Mouse (Mus musculus): ENCODE results near the gene Slc15a1. TPM values are rescaled to one million over a fixed set of nuclear protein-coding genes. Genes with fewer than 3 reads are reported as not detected.

The Slc15a1 gene
- polyA plus RNA-seq (2012; rRNA removed) (0.05 and 0.15 TPM in 2 replicates), polyA plus RNA-seq (2014; fragmentation: Nextera tagmentation; extraction: Ambion mirVana) (0.14 and 0.23 TPM in 2 replicates)

DNA sequence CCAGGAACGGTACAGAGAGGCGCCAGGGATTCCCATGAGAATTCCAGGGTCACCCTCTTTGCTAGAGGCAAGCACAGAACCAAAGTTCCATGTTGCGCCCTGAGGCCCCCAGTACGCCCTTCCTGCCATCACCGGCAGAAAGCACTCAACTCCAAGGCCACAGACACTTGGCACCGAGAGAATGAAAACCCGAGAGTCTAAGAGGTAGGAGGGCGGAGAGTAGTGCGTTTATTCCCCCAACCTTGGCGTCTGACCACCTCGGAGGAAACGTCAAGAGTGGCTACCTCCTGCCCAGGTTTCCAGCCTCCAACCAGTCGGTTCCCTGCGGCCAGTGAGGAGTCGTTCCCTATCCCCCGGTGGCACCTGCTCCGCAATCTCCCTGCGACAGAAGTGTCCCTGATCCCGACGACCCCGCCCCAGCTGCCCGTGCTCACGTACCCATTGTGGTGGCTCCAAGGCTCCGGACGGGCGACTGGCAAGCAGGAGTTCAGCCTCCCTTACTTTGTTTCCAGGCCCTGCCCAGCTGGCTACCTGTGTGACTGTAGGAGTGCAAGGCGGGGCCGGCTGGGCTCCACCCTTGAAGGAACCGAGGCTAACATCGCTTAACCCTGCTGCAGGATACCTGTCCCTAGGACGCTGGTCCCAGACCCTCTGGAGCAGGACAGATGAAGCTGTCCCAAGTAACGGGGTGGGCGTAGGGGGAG, at the start of gene Slc15a1:
Slc15a1 (minus strand) TSS at position 472 of the 704 bp plus-strand sequence.
- Histone ChIP-seq H3K4me1 (ENCODE audit: control insufficient read depth, insufficient read depth, low read length) (no peaks in the 10 kb centered on the region), H3K36me3 (ENCODE audit: control insufficient read depth, insufficient read depth, low read length) (no peaks in the 10 kb centered on the region)
- TF ChIP-seq POLR2A (IDR thresholded peaks at IDR 0.05; ENCODE audit: borderline replicate concordance, extremely low read depth, insufficient read depth, insufficient read length): no peak

DNA sequence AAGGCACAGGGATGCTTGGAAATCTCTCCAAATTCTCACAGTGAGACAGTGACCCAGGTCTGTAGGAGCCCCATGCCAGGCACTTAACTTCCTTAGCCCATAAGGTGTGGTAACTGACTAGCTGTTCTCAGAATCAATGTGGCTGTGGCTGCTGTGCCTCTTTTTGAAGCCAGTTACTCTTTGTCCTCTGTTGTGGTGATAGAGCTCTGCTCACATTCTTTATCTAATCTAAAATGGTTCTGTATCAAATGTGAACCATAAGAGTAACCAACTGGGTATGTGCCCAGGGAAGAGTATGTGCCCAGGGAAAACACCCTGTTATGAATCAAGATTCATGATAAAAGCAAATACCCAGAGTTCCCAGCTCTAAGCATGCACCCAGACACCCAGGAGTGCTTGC, 48.7 kb upstream of the Slc15a1 start:
- H3K4me2 ChIP-seq (replicated peaks; ENCODE audit: low read depth, low read length, severe bottlenecking): no peak overlapping the region
- no peak for TF ChIP-seq POLR2A (IDR thresholded peaks at IDR 0.05; ENCODE audit: borderline replicate concordance, extremely low read depth, insufficient read depth, insufficient read length)
- DNase-seq (ENCODE audit: low spot score) (no peak), ATAC-seq (ENCODE audit: low FRiP score, low read depth) (no peak)
- no peak overlapping the region for H3K4me3 ChIP-seq (replicated peaks; ENCODE audit: low read length)
- no peaks in the 10 kb centered on the region for H3K9me3 ChIP-seq (ENCODE audit: control insufficient read depth, low read length)
- no peak overlapping the region for H3K27ac ChIP-seq (replicated peaks; ENCODE audit: low read depth, low read length)
- H3K27me3 ChIP-seq (ENCODE audit: control insufficient read depth, insufficient read depth, low read length): 0 out of 2 replicates have a peak, but pooled peaks cover 7% of the 10 kb centered on the region
- no peak overlapping the region for H3K9ac ChIP-seq (ENCODE audit: low read depth, low read length, severe bottlenecking)
- H3K36me3 ChIP-seq (ENCODE audit: control insufficient read depth, insufficient read depth, low read length): 0 out of 2 replicates have a peak, but pooled peaks cover 2% of the 10 kb centered on the region
- peaks cover 7% of the 10 kb centered on the region for H3K4me1 ChIP-seq (ENCODE audit: control insufficient read depth, insufficient read depth, low read length)

More for the DNA sequence above, at the start of gene Slc15a1:
- 15% methylated on average over 31 of the region's 33 CpGs for WGBS
- H3K27me3 ChIP-seq (ENCODE audit: control insufficient read depth, insufficient read depth, low read length): peaks cover 35% of the 10 kb centered on the region
- H3K4me2 ChIP-seq (replicated peaks; ENCODE audit: low read depth, low read length, severe bottlenecking): no peak within 1 kb of the TSS
- H3K4me3 ChIP-seq (replicated peaks; ENCODE audit: low read length): no peak within 1 kb of the TSS
- no peak for DNase-seq (ENCODE audit: low spot score)
- ATAC-seq (ENCODE audit: low FRiP score, low read depth): no peak
- H3K9ac ChIP-seq (ENCODE audit: low read depth, low read length, severe bottlenecking): no peak within 1 kb of the TSS
- no peak within 1 kb of the TSS for H3K27ac ChIP-seq (replicated peaks; ENCODE audit: low read depth, low read length)
- H3K9me3 ChIP-seq (ENCODE audit: control insufficient read depth, low read length): no peaks in the 10 kb centered on the region

DNA sequence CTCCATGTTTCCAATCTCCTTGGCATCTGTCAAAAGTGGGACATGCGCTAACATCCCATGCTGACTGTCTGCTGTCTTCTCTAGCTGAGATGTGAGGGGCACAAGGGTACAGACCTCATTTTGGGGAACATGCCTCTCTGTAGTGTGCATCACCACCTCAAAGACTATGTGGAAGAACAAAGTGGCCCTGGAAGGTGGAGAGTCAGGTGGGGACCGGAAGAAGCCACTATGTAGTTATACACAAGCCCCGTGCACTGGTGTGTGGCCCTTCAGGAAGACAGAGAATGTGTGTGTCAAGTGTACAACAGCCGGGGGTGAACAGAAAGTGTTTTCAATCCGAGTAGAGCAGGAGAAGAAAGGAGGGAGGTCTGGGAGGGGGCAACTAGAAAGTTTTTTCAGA, 47.5 kb upstream of the Slc15a1 start:
- Histone ChIP-seq H3K9ac (ENCODE audit: low read depth, low read length, severe bottlenecking) (no peak overlapping the region), H3K9me3 (ENCODE audit: control insufficient read depth, low read length) (no peaks in the 10 kb centered on the region), H3K36me3 (ENCODE audit: control insufficient read depth, insufficient read depth, low read length) (0 out of 2 replicates have a peak, but pooled peaks cover 2% of the 10 kb centered on the region), H3K27me3 (ENCODE audit: control insufficient read depth, insufficient read depth, low read length) (0 out of 2 replicates have a peak, but pooled peaks cover 5% of the 10 kb centered on the region), H3K4me1 (ENCODE audit: control insufficient read depth, insufficient read depth, low read length) (peaks cover 7% of the 10 kb centered on the region), H3K4me2 (replicated peaks; ENCODE audit: low read depth, low read length, severe bottlenecking) (no peak overlapping the region), H3K27ac (replicated peaks; ENCODE audit: low read depth, low read length) (no peak overlapping the region), H3K4me3 (replicated peaks; ENCODE audit: low read length) (no peak overlapping the region)
- 80% methylated on average over 5 of the region's 5 CpGs for WGBS
- ATAC-seq (ENCODE audit: low FRiP score, low read depth): no peak
- no peak for DNase-seq (ENCODE audit: low spot score)
- TF ChIP-seq POLR2A (IDR thresholded peaks at IDR 0.05; ENCODE audit: borderline replicate concordance, extremely low read depth, insufficient read depth, insufficient read length): no peak

DNA sequence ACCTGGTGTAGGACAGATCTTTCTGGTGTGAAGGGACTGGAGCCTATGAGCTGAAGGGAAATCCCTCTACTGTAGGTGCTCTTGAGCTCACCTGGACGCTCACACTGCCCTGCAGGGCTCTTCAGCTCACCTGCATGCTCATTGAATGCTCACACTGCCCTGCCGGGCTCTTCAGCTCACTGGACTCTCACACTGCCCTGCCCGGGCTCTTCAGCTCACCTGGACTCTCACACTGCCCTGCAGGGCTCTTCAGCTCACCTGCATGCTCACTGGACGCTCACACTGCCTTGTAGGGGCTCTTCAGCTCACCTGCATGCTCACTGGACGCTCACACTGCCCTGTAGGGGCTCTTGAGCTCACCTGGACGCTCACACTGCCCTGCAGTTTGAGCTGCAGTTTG, 44.8 kb upstream of the Slc15a1 start:
- Histone ChIP-seq H3K36me3 (ENCODE audit: control insufficient read depth, insufficient read depth, low read length) (0 out of 2 replicates have a peak, but pooled peaks cover 2% of the 10 kb centered on the region), H3K4me1 (ENCODE audit: control insufficient read depth, insufficient read depth, low read length) (no peaks in the 10 kb centered on the region), H3K9ac (ENCODE audit: low read depth, low read length, severe bottlenecking) (no peak overlapping the region), H3K27me3 (ENCODE audit: control insufficient read depth, insufficient read depth, low read length) (no peaks in the 10 kb centered on the region), H3K9me3 (ENCODE audit: control insufficient read depth, low read length) (no peaks in the 10 kb centered on the region), H3K27ac (replicated peaks; ENCODE audit: low read depth, low read length) (no peak overlapping the region), H3K4me3 (replicated peaks; ENCODE audit: low read length) (no peak overlapping the region), H3K4me2 (replicated peaks; ENCODE audit: low read depth, low read length, severe bottlenecking) (no peak overlapping the region)
- no peak for TF ChIP-seq POLR2A (IDR thresholded peaks at IDR 0.05; ENCODE audit: borderline replicate concordance, extremely low read depth, insufficient read depth, insufficient read length)
- ATAC-seq (ENCODE audit: low FRiP score, low read depth): no peak
- DNase-seq (ENCODE audit: low spot score): no peak
- WGBS: 82% methylated on average over 6 of the region's 6 CpGs

DNA sequence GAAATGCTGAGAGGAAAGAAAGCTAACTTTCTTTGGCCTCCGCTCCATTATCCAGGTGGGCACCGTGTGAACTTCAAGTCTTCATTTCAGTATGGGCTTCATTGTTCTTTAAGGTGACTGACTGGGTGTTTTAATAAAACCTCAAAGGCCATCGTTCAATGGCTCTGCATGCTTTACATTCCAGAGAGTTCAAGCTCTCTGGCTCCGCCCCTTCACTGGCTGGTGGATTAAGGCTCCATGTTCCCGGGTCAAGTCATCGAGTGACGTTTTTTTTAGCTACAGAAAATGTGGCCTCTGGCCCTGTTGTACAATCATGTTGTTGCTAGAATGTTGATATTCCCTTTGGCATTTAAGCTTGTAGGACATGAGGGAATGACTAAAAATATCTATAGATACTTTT, 42.7 kb upstream of the Slc15a1 start:
- no peak for ATAC-seq (ENCODE audit: low FRiP score, low read depth)
- no peak overlapping the region for H3K9ac ChIP-seq (ENCODE audit: low read depth, low read length, severe bottlenecking)
- no peak overlapping the region for H3K27ac ChIP-seq (replicated peaks; ENCODE audit: low read depth, low read length)
- DNase-seq (ENCODE audit: low spot score): no peak
- H3K27me3 ChIP-seq (ENCODE audit: control insufficient read depth, insufficient read depth, low read length): no peaks in the 10 kb centered on the region
- 45% methylated on average over 7 of the region's 7 CpGs for WGBS
- no peaks in the 10 kb centered on the region for H3K9me3 ChIP-seq (ENCODE audit: control insufficient read depth, low read length)
- no peaks in the 10 kb centered on the region for H3K36me3 ChIP-seq (ENCODE audit: control insufficient read depth, insufficient read depth, low read length)
- no peak overlapping the region for H3K4me2 ChIP-seq (replicated peaks; ENCODE audit: low read depth, low read length, severe bottlenecking)
- no peak overlapping the region for H3K4me3 ChIP-seq (replicated peaks; ENCODE audit: low read length)
- TF ChIP-seq POLR2A (IDR thresholded peaks at IDR 0.05; ENCODE audit: borderline replicate concordance, extremely low read depth, insufficient read depth, insufficient read length): no peak
- H3K4me1 ChIP-seq (ENCODE audit: control insufficient read depth, insufficient read depth, low read length): no peaks in the 10 kb centered on the region

Measured in limb, embryonic 14.5 days (tissue).